Mouse (Mus musculus) hindbrain, embryonic 14.5 days (tissue): ENCODE results near the gene Cox15. TPM values are rescaled to one million over a fixed set of nuclear protein-coding genes. Genes with fewer than 3 reads are reported as not detected.

Experiments used
- ATAC-seq: fragments of 200-750 bp; cut with Nextera tagmentation; 2 replicates; pipeline ENCODE4 v1.8.0; 2017; ENCODE audit warnings: moderate number of reproducible peaks, mild to moderate bottlenecking, moderate TSS enrichment, moderate library complexity; ENCODE audit not compliant: low FRiP score
- DNase-seq: peaks from one replicate; pipeline ENCODE4 v3.0.0-alpha.2; 2015; ENCODE audit warnings: low spot score
- H3K27ac ChIP-seq: fragments of 300-500 bp; sonication (generic); 2 replicates; pipeline ENCODE4 v1.5.1; 2014; ENCODE audit warnings: mild to moderate bottlenecking, moderate library complexity
- H3K27me3 ChIP-seq: fragments of 300-500 bp; sonication (generic); 2 replicates; pipeline ENCODE4 v1.6.1; 2014; ENCODE audit warnings: mild to moderate bottlenecking, low read length, mixed read lengths; ENCODE audit not compliant: control insufficient read depth, insufficient read depth
- H3K36me3 ChIP-seq: fragments of 300-500 bp; sonication (generic); replicated peaks from 2 replicates; pipeline ENCODE4 v1.6.1; 2014; ENCODE audit not compliant: control insufficient read depth, insufficient read depth
- H3K4me1 ChIP-seq: fragments of 300-500 bp; sonication (generic); replicated peaks from 2 replicates; pipeline ENCODE4 v1.6.1; 2014; ENCODE audit warnings: antibody characterized with exemption, low read length, mixed read lengths; ENCODE audit not compliant: control insufficient read depth, insufficient read depth
- H3K4me2 ChIP-seq: fragments of 300-500 bp; sonication (generic); replicated peaks from 2 replicates; pipeline ENCODE4 v1.6.1; 2014; ENCODE audit warnings: mild to moderate bottlenecking, moderate library complexity
- H3K4me3 ChIP-seq: fragments of 300-500 bp; sonication (generic); replicated peaks from 2 replicates; pipeline ENCODE4 v1.5.1; 2014; ENCODE audit warnings: mild to moderate bottlenecking, low read length
- H3K9ac ChIP-seq: fragments of 300-500 bp; sonication (generic); 2 replicates; pipeline ENCODE4 v1.6.1; 2014
- H3K9me3 ChIP-seq: fragments of 300-500 bp; sonication (generic); 2 replicates; pipeline ENCODE4 v1.6.1; 2016; ENCODE audit warnings: low read length; ENCODE audit not compliant: control insufficient read depth
- WGBS: fragments of 180-500 bp; shearing (Covaris S2); extraction: QIAGEN DNeasy Blood & Tissue Kit; methylation state at CpG from one replicate; pipeline ENCODE4 v1.1.7; 2014; 5-methylcytosine and 5-hydroxymethylcytosine counted together
- polyA plus RNA-seq: library from polyadenylated mRNA; unstranded; fragments of >200 nt; fragmentation: Nextera tagmentation; extraction: Ambion mirVana; gene quantifications from 2 replicates; pipeline ENCODE4 v1.2.1, GENCODE M21; 2014

Cox15 gene
- 8.5 and 11.1 TPM in 2 replicates for polyA plus RNA-seq

- H3K4me2 ChIP-seq = peak within 1 kb of the TSS; percentile 68
- WGBS = under 1% methylated on average over 59 of the region's 62 CpGs
- peak within 1 kb of the TSS; percentile 67 for H3K4me3 ChIP-seq
- H3K4me1 ChIP-seq = peaks cover 4% of the 10 kb centered on the region; the same call in 1 of the 2 replicates
- H3K27me3 ChIP-seq = no peaks in the 10 kb centered on the region
- H3K9ac ChIP-seq = peak within 1 kb of the TSS; percentile 79
- H3K9me3 ChIP-seq = no peaks in the 10 kb centered on the region
- peak; percentile 98 for DNase-seq
- peak; percentile 93 for ATAC-seq
- H3K27ac ChIP-seq = peak within 1 kb of the TSS; percentile 92
- H3K36me3 ChIP-seq = peaks cover 29% of the 10 kb centered on the region
Observed at GRCm38 (mm10) chr19:43752489-43753225, at the start of gene Cox15, which contains the start of gene Cutc. Gene Cox15, minus strand, starts transcription at chr19:43753000. Gene Cutc, plus strand, starts transcription at chr19:43752996.

GRCm38 (mm10) chr19:43801427-43802051 is 48.7 kb upstream of the Cox15 start:
- H3K36me3 ChIP-seq = no peaks in the 10 kb centered on the region
- no peak overlapping the region for H3K27ac ChIP-seq
- DNase-seq = no peak
- no peak overlapping the region for H3K4me2 ChIP-seq
- no peaks in the 10 kb centered on the region for H3K4me1 ChIP-seq
- no peaks in the 10 kb centered on the region for H3K27me3 ChIP-seq
- ATAC-seq = no peak
- no peaks in the 10 kb centered on the region for H3K9me3 ChIP-seq
- WGBS = 83% methylated on average over 9 of the region's 9 CpGs
- no peak overlapping the region for H3K9ac ChIP-seq
- no peak overlapping the region for H3K4me3 ChIP-seq

GRCm38 (mm10) chr19:43797216-43797615 is 44.4 kb upstream of the Cox15 start:
- Histone ChIP-seq H3K27ac (no peak overlapping the region), H3K36me3 (no peaks in the 10 kb centered on the region), H3K4me2 (no peak overlapping the region), H3K9ac (no peak overlapping the region), H3K9me3 (no peaks in the 10 kb centered on the region), H3K4me1 (no peaks in the 10 kb centered on the region), H3K27me3 (no peaks in the 10 kb centered on the region), H3K4me3 (no peak overlapping the region)
- DNase-seq (no peak), ATAC-seq (no peak)
- WGBS = 79% methylated on average over 5 of the region's 5 CpGs

GRCm38 (mm10) chr19:43795511-43795910 is 42.7 kb upstream of the Cox15 start:
- H3K9ac ChIP-seq = no peak overlapping the region
- H3K36me3 ChIP-seq = no peaks in the 10 kb centered on the region
- DNase-seq (no peak), ATAC-seq (no peak)
- H3K4me2 ChIP-seq = no peak overlapping the region
- H3K9me3 ChIP-seq = no peaks in the 10 kb centered on the region
- no peak overlapping the region for H3K27ac ChIP-seq
- no peak overlapping the region for H3K4me3 ChIP-seq
- 84% methylated on average over 8 of the region's 8 CpGs for WGBS
- no peaks in the 10 kb centered on the region for H3K27me3 ChIP-seq
- no peaks in the 10 kb centered on the region for H3K4me1 ChIP-seq

GRCm38 (mm10) chr19:43793951-43794350 is 41.2 kb upstream of the Cox15 start:
- no peaks in the 10 kb centered on the region for H3K36me3 ChIP-seq
- H3K27me3 ChIP-seq = no peaks in the 10 kb centered on the region
- H3K4me2 ChIP-seq = no peak overlapping the region
- DNase-seq (no peak), ATAC-seq (no peak)
- no peaks in the 10 kb centered on the region for H3K4me1 ChIP-seq
- no peak overlapping the region for H3K27ac ChIP-seq
- no peak overlapping the region for H3K9ac ChIP-seq
- WGBS = 95% methylated on average over 1 of the region's 1 CpGs
- H3K9me3 ChIP-seq = no peaks in the 10 kb centered on the region
- no peak overlapping the region for H3K4me3 ChIP-seq

- WGBS = 84% methylated on average over 4 of the region's 4 CpGs
Observed at GRCm38 (mm10) chr19:43792537-43792936, 39.7 kb upstream of the Cox15 start.

GRCm38 (mm10) chr19:43789817-43790216 is 37.0 kb upstream of the Cox15 start:
- no peak overlapping the region for H3K27ac ChIP-seq
- no peak for ATAC-seq
- no peak overlapping the region for H3K4me2 ChIP-seq
- H3K36me3 ChIP-seq = no peaks in the 10 kb centered on the region
- 94% methylated on average over 7 of the region's 7 CpGs for WGBS
- H3K9me3 ChIP-seq = no peaks in the 10 kb centered on the region
- H3K9ac ChIP-seq = no peak overlapping the region
- no peaks in the 10 kb centered on the region for H3K4me1 ChIP-seq
- DNase-seq = no peak
- H3K27me3 ChIP-seq = no peaks in the 10 kb centered on the region
- no peak overlapping the region for H3K4me3 ChIP-seq

More at GRCm38 (mm10) chr19:43792537-43792936, 39.7 kb upstream of the Cox15 start:
- DNase-seq (no peak), ATAC-seq (no peak)
- no peaks in the 10 kb centered on the region for H3K4me1 ChIP-seq
- H3K36me3 ChIP-seq = no peaks in the 10 kb centered on the region
- H3K9ac ChIP-seq = no peak overlapping the region
- H3K4me2 ChIP-seq = no peak overlapping the region
- H3K9me3 ChIP-seq = no peaks in the 10 kb centered on the region
- H3K4me3 ChIP-seq = no peak overlapping the region
- H3K27me3 ChIP-seq = no peaks in the 10 kb centered on the region
- no peak overlapping the region for H3K27ac ChIP-seq

GRCm38 (mm10) chr19:43786249-43787026 is 33.6 kb upstream of the Cox15 start:
- Histone ChIP-seq H3K9ac (no peak overlapping the region), H3K4me2 (no peak overlapping the region), H3K36me3 (no peaks in the 10 kb centered on the region), H3K4me3 (no peak overlapping the region), H3K27ac (no peak overlapping the region), H3K4me1 (no peaks in the 10 kb centered on the region), H3K9me3 (no peaks in the 10 kb centered on the region), H3K27me3 (no peaks in the 10 kb centered on the region)
- DNase-seq (no peak), ATAC-seq (no peak)
- 88% methylated on average over 13 of the region's 13 CpGs for WGBS

GRCm38 (mm10) chr19:43784761-43785160 is 32.0 kb upstream of the Cox15 start:
- no peaks in the 10 kb centered on the region for H3K9me3 ChIP-seq
- ATAC-seq = no peak
- no peak for DNase-seq
- no peaks in the 10 kb centered on the region for H3K27me3 ChIP-seq
- WGBS = 82% methylated on average over 8 of the region's 8 CpGs
- no peaks in the 10 kb centered on the region for H3K4me1 ChIP-seq
- H3K9ac ChIP-seq = no peak overlapping the region
- H3K4me2 ChIP-seq = no peak overlapping the region
- no peak overlapping the region for H3K4me3 ChIP-seq
- H3K27ac ChIP-seq = no peak overlapping the region
- no peaks in the 10 kb centered on the region for H3K36me3 ChIP-seq
